Mouse (Mus musculus): ENCODE measurements around the gene Cdh23.

- no peak for TF ChIP-seq CTCF (IDR thresholded peaks at IDR 0.05; ENCODE audit: control insufficient read depth, insufficient read depth, insufficient read length)
- no peak for TF ChIP-seq USF1 (IDR thresholded peaks at IDR 0.05; ENCODE audit: low read depth)
- TF ChIP-seq MAX (IDR thresholded peaks at IDR 0.05), result no peak
These were observed 350.2 kb downstream of the Cdh23 start for GRCm38 (mm10) chr10:60346056-60346455.

Measured in C2C12 (cell line).